Mouse (Mus musculus): ENCODE results near the gene Fgfr2. TPM values are rescaled to one million over a fixed set of nuclear protein-coding genes. Genes with fewer than 3 reads are reported as not detected.

The Fgfr2 gene
- polyA plus RNA-seq, 1 experiment = 12.0 TPM

DNA sequence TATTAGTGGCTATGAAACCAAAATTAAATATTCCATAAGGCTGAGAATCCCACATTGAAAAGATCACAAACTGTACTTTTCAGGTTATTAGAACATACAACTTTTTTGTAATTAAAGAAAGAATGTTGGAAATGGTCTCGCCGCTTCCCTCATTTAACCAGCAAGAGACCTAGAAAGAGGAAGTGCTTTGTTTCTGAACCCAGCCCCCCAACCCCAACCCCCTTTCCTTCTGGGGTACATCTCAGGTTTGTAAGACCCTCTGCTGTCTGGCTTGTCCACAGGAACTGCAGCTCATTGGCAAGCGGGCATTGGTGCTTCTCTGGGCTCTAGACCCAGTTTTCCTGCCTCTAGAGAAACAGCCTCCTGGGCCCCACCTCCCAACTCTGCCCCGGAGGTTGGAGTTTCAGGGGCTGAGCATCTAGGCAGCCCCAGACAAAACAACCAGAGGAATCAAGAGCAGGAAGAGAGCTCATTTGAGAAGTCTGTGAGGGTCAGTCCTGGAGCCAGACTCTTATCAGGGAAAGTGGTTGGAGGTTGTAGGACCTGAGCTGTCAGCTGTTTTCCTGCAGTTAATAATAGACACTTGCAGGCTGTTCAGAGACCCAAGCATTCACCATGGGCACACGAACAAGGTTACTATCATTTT is 2174.5 kb downstream of the Fgfr2 start:
- H3K4me1 ChIP-seq (ENCODE audit: control insufficient read depth, insufficient read depth, insufficient read length, low read length) = peaks cover 7% of the 10 kb centered on the region
- H3K27ac ChIP-seq (replicated peaks; ENCODE audit: low read depth, low read length) = no peak overlapping the region
- H3K4me3 ChIP-seq (ENCODE audit: insufficient read depth, low read depth, low read length) = no peak overlapping the region

- Histone ChIP-seq H3K4me3 (ENCODE audit: insufficient read depth, low read depth, low read length) (no peak overlapping the region), H3K27ac (replicated peaks; ENCODE audit: low read depth, low read length) (no peak overlapping the region), H3K4me1 (ENCODE audit: control insufficient read depth, insufficient read depth, insufficient read length, low read length) (peaks cover 7% of the 10 kb centered on the region)
Measured at GRCm38 (mm10) chr7:130946303-130946702, 2176.8 kb downstream of the Fgfr2 start.

DNA sequence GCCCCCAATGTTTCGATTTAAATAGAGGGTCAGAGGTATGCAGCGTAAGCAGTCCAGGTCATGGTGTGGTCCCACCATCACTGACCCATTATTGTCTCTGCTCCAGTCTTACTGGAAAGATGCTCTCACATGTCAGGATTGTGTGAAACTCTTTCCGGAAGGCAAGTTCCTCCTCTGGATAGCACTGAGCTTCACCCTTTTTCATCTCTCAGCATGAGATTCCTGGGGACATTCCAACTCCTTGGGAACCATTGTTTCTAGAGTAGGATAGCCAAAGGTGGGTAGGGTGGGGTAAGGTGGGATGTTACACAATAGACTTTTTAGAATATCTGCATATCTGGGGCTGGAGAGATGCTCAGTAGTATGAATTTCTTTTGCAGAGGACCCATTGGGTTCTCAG is 2177.4 kb downstream of the Fgfr2 start:
- no peak overlapping the region for H3K27ac ChIP-seq (replicated peaks; ENCODE audit: low read depth, low read length)

DNA sequence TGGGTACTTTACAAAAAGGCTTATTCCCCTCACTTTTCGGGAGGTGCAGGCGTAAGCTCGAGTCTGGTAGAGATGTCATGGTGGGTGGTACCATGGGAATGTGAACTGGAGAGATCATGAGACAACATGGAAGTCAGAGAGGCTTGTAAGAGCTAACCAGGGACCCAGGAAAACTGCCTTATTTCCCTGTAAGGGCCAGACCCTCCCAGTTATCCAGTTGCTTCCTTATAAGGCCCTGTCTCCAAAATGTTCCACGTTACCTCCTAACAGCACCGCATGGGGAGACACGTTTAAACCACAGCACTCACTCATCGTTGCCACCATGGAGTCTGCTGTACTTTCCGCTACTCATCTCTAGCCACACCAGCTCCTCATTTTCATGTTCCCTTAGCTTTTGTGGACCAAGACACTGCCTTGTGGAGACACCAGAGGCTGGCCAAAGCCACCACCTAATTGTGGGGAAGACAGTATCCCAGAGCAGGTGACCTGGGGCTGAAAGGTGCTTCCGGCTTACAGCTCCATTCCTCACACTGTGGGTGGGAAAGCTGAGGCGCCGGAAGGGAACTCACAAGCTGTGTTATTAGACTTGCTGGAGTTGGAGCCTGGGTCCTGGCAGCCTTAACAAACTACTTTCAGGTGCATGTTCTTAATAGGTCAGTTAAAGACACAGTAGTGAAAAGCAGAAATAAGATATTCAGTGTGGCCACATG is 2178.2 kb downstream of the Fgfr2 start:
- Histone ChIP-seq H3K4me1 (ENCODE audit: control insufficient read depth, insufficient read depth, insufficient read length, low read length) (peaks cover 4% of the 10 kb centered on the region), H3K4me3 (ENCODE audit: insufficient read depth, low read depth, low read length) (no peak overlapping the region), H3K27ac (replicated peaks; ENCODE audit: low read depth, low read length) (no peak overlapping the region)

More for the DNA sequence above, 2177.4 kb downstream of the Fgfr2 start:
- peaks cover 4% of the 10 kb centered on the region for H3K4me1 ChIP-seq (ENCODE audit: control insufficient read depth, insufficient read depth, insufficient read length, low read length)
- H3K4me3 ChIP-seq (ENCODE audit: insufficient read depth, low read depth, low read length) = no peak overlapping the region

DNA sequence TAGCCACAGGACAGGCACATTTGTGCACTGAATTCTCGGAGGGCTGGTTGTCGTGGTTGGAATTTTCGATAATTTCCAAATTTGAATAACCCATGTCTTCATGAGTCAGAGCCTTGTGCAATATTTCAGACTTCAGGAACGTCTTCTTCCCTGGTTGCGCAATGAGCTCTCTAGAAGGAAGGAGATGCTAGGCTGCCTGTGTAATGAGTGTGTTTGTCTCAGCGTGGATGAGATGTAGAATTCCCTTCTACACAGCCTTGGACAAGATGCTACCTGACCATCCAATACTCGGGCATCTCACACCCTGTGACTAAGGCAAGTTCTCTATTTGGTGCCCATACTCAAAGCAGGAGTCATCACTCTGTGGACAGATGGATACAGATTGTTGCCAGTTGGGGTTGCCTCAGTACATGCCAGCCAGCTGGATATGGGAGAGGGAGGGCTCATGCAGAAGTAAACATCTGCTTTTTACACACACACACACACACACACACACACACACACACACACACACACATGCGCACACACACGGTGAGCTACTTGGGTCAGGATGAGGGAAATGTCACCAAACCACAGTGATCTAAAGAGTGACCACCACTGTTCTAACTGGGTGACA is 2179.8 kb downstream of the Fgfr2 start:
- Histone ChIP-seq H3K4me3 (ENCODE audit: insufficient read depth, low read depth, low read length) (no peak overlapping the region), H3K27ac (replicated peaks; ENCODE audit: low read depth, low read length) (no peak overlapping the region), H3K4me1 (ENCODE audit: control insufficient read depth, insufficient read depth, insufficient read length, low read length) (peaks cover 3% of the 10 kb centered on the region; the same call in 1 of the 2 replicates)

DNA sequence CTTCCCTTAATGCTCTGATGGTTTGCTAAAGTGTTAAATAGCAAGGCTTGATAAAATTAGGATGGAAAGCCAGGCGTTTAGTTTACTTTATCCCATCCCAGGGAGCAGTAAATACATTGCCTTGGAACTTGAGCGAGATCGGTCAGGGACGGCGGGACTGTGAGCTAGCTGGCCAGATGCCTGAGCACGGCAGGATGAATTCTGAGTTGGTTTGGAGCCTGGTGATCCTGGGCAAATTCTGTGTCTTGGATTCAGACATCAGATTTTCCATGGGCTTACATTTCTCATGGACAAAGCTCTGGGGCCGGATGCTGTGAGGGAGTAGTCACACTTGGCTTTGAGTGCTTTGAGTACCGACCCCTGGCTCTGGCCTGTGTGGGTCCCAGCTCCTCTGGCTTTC is 2182.4 kb downstream of the Fgfr2 start:
- Histone ChIP-seq H3K4me1 (ENCODE audit: control insufficient read depth, insufficient read depth, insufficient read length, low read length) (peaks cover 5% of the 10 kb centered on the region; the same call in 1 of the 2 replicates), H3K4me3 (ENCODE audit: insufficient read depth, low read depth, low read length) (no peak overlapping the region), H3K27ac (replicated peaks; ENCODE audit: low read depth, low read length) (no peak overlapping the region)

DNA sequence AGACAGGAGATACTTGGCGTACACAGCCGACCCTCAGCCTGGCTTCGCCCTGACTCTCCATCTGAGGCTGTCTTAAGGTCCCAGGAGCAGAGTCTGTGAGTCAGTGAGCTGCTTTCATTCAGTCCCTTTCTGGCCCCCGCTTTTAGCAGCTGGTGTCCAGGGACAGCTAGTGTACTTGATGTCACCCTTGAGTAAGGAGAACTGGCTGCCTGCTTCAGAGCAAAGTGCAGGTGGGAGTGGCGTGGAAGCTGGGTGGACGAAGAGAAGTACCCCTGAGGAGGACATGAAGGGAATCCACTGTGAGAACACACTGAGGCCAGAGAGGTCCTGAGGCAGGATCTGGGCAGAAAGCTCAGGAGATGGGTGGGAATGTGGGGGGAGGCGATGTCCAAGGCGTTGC is 2184.3 kb downstream of the Fgfr2 start:
- no peak overlapping the region for H3K27ac ChIP-seq (replicated peaks; ENCODE audit: low read depth, low read length)
- H3K4me3 ChIP-seq (ENCODE audit: insufficient read depth, low read depth, low read length) = no peak overlapping the region
- peaks cover 5% of the 10 kb centered on the region; the same call in 1 of the 2 replicates for H3K4me1 ChIP-seq (ENCODE audit: control insufficient read depth, insufficient read depth, insufficient read length, low read length)

GRCm38 (mm10) chr7:130938005-130938404 is 2185.1 kb downstream of the Fgfr2 start:
- Histone ChIP-seq H3K4me3 (ENCODE audit: insufficient read depth, low read depth, low read length) (no peak overlapping the region), H3K4me1 (ENCODE audit: control insufficient read depth, insufficient read depth, insufficient read length, low read length) (peaks cover 5% of the 10 kb centered on the region; the same call in 1 of the 2 replicates), H3K27ac (replicated peaks; ENCODE audit: low read depth, low read length) (no peak overlapping the region)

GRCm38 (mm10) chr7:130937266-130937841 is 2185.8 kb downstream of the Fgfr2 start:
- Histone ChIP-seq H3K27ac (replicated peaks; ENCODE audit: low read depth, low read length) (no peak overlapping the region), H3K4me3 (ENCODE audit: insufficient read depth, low read depth, low read length) (peak overlapping the region; percentile 70), H3K4me1 (ENCODE audit: control insufficient read depth, insufficient read depth, insufficient read length, low read length) (peaks cover 5% of the 10 kb centered on the region; the same call in 1 of the 2 replicates)

GRCm38 (mm10) chr7:130936472-130936951 is 2186.6 kb downstream of the Fgfr2 start:
- Histone ChIP-seq H3K4me1 (ENCODE audit: control insufficient read depth, insufficient read depth, insufficient read length, low read length) (peaks cover 5% of the 10 kb centered on the region; the same call in 1 of the 2 replicates), H3K4me3 (ENCODE audit: insufficient read depth, low read depth, low read length) (peak overlapping the region; percentile 70), H3K27ac (replicated peaks; ENCODE audit: low read depth, low read length) (no peak overlapping the region)

- H3K4me3 ChIP-seq (ENCODE audit: insufficient read depth, low read depth, low read length) = peak within 1 kb of the TSS; percentile 70
- peaks cover 5% of the 10 kb centered on the region; the same call in 1 of the 2 replicates for H3K4me1 ChIP-seq (ENCODE audit: control insufficient read depth, insufficient read depth, insufficient read length, low read length)
- peak within 1 kb of the TSS; percentile 66 for H3K27ac ChIP-seq (replicated peaks; ENCODE audit: low read depth, low read length)
Measured at GRCm38 (mm10) chr7:130935793-130936471, 2187.2 kb downstream of the Fgfr2 start, which contains the start of gene Htra1. TSS of gene Htra1 (plus strand) at chr7:130936111.

DNA sequence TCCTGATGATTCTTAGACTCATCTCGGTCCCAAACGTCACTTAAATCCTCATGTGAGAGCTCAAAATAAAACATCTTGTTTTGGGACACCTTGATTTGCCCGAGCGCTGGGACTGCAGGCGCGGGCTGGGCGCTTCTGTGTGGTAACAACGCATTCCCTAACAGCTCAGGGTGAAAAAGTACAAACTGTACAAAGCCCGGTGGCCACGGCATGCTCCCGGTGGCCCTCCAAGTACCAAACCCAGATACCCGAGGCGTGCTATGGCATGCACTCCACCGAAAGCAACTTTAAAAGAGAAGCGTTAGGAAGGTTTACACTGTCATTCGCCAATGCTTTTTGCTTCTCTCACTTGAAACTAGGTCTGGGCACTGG is 2187.7 kb downstream of the Fgfr2 start:
- peak overlapping the region; percentile 66; the same call in 1 of the 2 replicates for H3K27ac ChIP-seq (replicated peaks; ENCODE audit: low read depth, low read length)
- peaks cover 5% of the 10 kb centered on the region; the same call in 1 of the 2 replicates for H3K4me1 ChIP-seq (ENCODE audit: control insufficient read depth, insufficient read depth, insufficient read length, low read length)
- H3K4me3 ChIP-seq (ENCODE audit: insufficient read depth, low read depth, low read length) = peak overlapping the region; percentile 70

DNA sequence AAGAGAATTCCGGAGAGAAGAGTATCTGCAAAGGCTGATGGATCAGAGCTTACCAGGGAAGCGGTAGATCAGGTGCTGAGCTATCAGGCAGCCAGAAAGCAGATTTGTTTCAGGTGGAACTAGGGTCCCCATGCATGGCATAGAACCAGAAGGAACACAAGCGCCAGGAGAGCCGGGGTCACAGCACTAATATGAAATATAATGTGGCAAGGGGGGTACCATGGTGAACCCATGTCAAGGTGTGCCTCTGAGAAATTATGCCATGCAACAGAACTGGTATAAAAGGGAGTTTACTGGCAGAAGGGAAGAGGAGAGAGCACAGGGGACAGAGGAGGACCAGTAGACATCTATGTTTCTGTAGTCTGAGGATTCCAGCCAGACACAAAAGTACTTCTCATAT is 2188.5 kb downstream of the Fgfr2 start:
- Histone ChIP-seq H3K4me1 (ENCODE audit: control insufficient read depth, insufficient read depth, insufficient read length, low read length) (peaks cover 5% of the 10 kb centered on the region; the same call in 1 of the 2 replicates), H3K4me3 (ENCODE audit: insufficient read depth, low read depth, low read length) (no peak overlapping the region), H3K27ac (replicated peaks; ENCODE audit: low read depth, low read length) (no peak overlapping the region)

- Histone ChIP-seq H3K4me1 (ENCODE audit: control insufficient read depth, insufficient read depth, insufficient read length, low read length) (peaks cover under 1% of the 10 kb centered on the region; the same call in 1 of the 2 replicates), H3K27ac (replicated peaks; ENCODE audit: low read depth, low read length) (no peak overlapping the region), H3K4me3 (ENCODE audit: insufficient read depth, low read depth, low read length) (no peak overlapping the region)
Measured at GRCm38 (mm10) chr7:130932921-130933320, 2190.2 kb downstream of the Fgfr2 start.
